Mouse (Mus musculus) pancreas, adult 10 weeks (tissue): ENCODE data around the gene Fam189a1. TPM values are rescaled to one million over a fixed set of nuclear protein-coding genes. Genes with fewer than 3 reads are reported as not detected.

Experiments used
- polyA plus RNA-seq: library from polyadenylated mRNA; stranded (reverse); fragments of 350-450 nt; fragmentation: Illumina TruSeq; extraction: RNeasy Lipid Tissue Mini Kit (QIAGEN cat#74804); gene quantifications from one replicate; pipeline ENCODE4 v1.2.3, GENCODE M21; 2015; ENCODE audit warnings: low read depth, low replicate concordance; ENCODE audit not compliant: insufficient read depth

Gene Fam189a1
- 0.20 TPM for polyA plus RNA-seq

DNA sequence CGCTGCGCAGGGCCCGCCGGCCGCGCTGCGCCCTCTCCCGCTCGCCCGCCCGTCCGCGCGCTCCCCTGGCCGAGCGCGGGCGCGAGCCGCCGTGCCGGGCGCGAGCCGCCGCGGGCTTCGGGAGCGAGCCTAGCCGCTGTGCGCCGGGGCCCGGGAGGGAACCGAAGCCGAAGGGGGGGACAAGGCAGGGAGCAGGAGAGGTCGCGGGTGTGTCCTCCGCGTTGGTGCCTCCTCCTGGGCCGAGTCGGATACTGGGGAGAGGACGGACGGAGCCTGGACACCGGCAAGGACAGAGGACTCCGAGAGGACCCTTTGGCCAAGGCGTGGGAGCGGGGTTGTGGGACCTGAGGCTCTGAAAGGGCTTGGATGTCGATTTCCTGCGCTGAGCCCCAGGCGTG is at the start of gene Fam189a1:
Gene Fam189a1, minus strand, starts transcription at position 57 of the 398 bp plus-strand sequence.

DNA sequence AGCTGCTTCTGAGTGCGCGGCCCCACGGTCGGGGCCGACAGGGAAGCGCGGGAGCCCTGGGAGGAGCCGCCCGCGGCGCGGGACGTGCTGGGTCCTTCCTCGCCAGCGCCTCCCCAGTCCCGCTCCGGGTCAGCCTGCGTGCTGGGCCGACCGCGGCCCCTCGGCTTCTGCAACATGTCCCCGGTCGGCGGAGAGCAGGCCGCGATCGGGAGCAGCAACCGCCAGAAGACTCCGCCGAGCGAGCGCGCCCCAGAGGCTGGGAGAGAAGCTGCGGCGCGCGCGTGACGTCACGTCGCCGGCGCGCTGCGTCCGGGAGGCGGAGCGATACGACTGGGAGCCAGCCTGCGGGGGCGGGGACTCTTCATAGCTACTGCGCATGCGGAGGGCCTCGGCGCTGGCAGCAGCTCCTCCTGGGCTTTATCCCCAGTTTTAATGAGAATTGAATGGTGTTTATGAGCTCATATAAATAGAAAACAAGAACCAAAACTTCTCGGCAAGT is 283.6 kb downstream of the Fam189a1 start, which contains the start of gene Nsmce3:
Gene Nsmce3, minus strand, starts transcription at position 255 of the 499 bp plus-strand sequence.

